Mouse (Mus musculus) midbrain, embryonic 11.5 days (tissue): ENCODE measurements around the gene Ugt1a9. TPM values are rescaled to one million over a fixed set of nuclear protein-coding genes. Genes with fewer than 3 reads are reported as not detected.
"Not testable (repeated sequence)": the region's sequence is repeated elsewhere in the genome, so short reads cannot be mapped to it uniquely, and the experiment has no call there.

ENCODE experiments used
- ATAC-seq: fragments of 200-750 bp; cut with Nextera tagmentation; 2 replicates; pipeline ENCODE4 v1.8.0; 2017; ENCODE audit warnings: moderate TSS enrichment, moderate library complexity; ENCODE audit not compliant: low FRiP score
- DNase-seq: peaks from one replicate; pipeline ENCODE4 v3.0.0; 2015; ENCODE audit warnings: low spot score; ENCODE audit errors: missing footprints
- H3K27ac ChIP-seq: fragments of 300-500 bp; sonication (generic); 2 replicates; pipeline ENCODE4 v1.5.1; 2014; ENCODE audit warnings: low read depth, low read length
- H3K27me3 ChIP-seq: fragments of 300-500 bp; sonication (generic); 2 replicates; pipeline ENCODE4 v1.6.1; 2014; ENCODE audit warnings: mild to moderate bottlenecking, low read length, moderate library complexity, mixed read lengths; ENCODE audit not compliant: control insufficient read depth, insufficient read depth
- H3K36me3 ChIP-seq: fragments of 300-500 bp; sonication (generic); 2 replicates; pipeline ENCODE4 v1.6.1; 2014; ENCODE audit warnings: mild to moderate bottlenecking, low read length, moderate library complexity, mixed read lengths; ENCODE audit not compliant: control insufficient read depth, insufficient read depth
- H3K4me1 ChIP-seq: fragments of 300-500 bp; sonication (generic); 2 replicates; pipeline ENCODE4 v1.6.1; 2014; ENCODE audit warnings: low read length; ENCODE audit not compliant: control insufficient read depth, insufficient read depth
- H3K4me2 ChIP-seq: fragments of 300-500 bp; sonication (generic); 2 replicates; pipeline ENCODE4 v1.6.1; 2014; ENCODE audit warnings: mild to moderate bottlenecking, moderate library complexity
- H3K4me3 ChIP-seq: fragments of 300-500 bp; sonication (generic); 2 replicates; pipeline ENCODE4 v1.5.1; 2014; ENCODE audit warnings: low read depth, low read length
- H3K9ac ChIP-seq: fragments of 300-500 bp; sonication (generic); 2 replicates; pipeline ENCODE4 v1.6.1; 2014; ENCODE audit warnings: low read length
- H3K9me3 ChIP-seq: fragments of 300-500 bp; sonication (generic); 2 replicates; pipeline ENCODE4 v1.6.1; 2016; ENCODE audit warnings: low read length; ENCODE audit not compliant: control insufficient read depth
- WGBS: fragments of 180-500 bp; shearing (Covaris S2); extraction: QIAGEN DNeasy Blood & Tissue Kit; methylation state at CpG from one replicate; pipeline ENCODE4 v1.1.7; 2014; 5-methylcytosine and 5-hydroxymethylcytosine counted together
- polyA plus RNA-seq: library from polyadenylated mRNA; unstranded; fragments of >200 nt; fragmentation: Nextera tagmentation; extraction: Ambion mirVana; gene quantifications from 2 replicates; pipeline ENCODE4 v1.2.1, GENCODE M21; 2014

Gene Ugt1a9
- polyA plus RNA-seq, 1 experiment from 2014 or later = not detected

- Histone ChIP-seq H3K9ac (no peak overlapping the region), H3K4me1 (no peaks in the 10 kb centered on the region), H3K36me3 (no peaks in the 10 kb centered on the region), H3K4me2 (no peak overlapping the region), H3K27ac (no peak overlapping the region), H3K27me3 (no peaks in the 10 kb centered on the region), H3K9me3 (peaks cover 36% of the 10 kb centered on the region), H3K4me3 (no peak overlapping the region)
- DNase-seq = peak; percentile 81
- 16% methylated on average over 1 of the region's 1 CpGs for WGBS
- no peak for ATAC-seq
Observed at GRCm38 (mm10) chr1:88219054-88219453, 148.5 kb downstream of the Ugt1a9 start.

GRCm38 (mm10) chr1:88220336-88220735 is 149.7 kb downstream of the Ugt1a9 start:
- no peaks in the 10 kb centered on the region for H3K4me1 ChIP-seq
- H3K36me3 ChIP-seq = no peaks in the 10 kb centered on the region
- H3K4me3 ChIP-seq = no peak overlapping the region
- peaks cover 26% of the 10 kb centered on the region for H3K9me3 ChIP-seq
- no peak for ATAC-seq
- DNase-seq = peak; percentile 85
- no peaks in the 10 kb centered on the region for H3K27me3 ChIP-seq
- H3K27ac ChIP-seq = no peak overlapping the region
- H3K4me2 ChIP-seq = no peak overlapping the region
- no peak overlapping the region for H3K9ac ChIP-seq

GRCm38 (mm10) chr1:88222216-88222615 is 151.6 kb downstream of the Ugt1a9 start:
- peak; percentile 80 for DNase-seq
- Histone ChIP-seq H3K4me2 (no peak overlapping the region), H3K4me1 (no peaks in the 10 kb centered on the region), H3K9ac (no peak overlapping the region), H3K36me3 (no peaks in the 10 kb centered on the region), H3K27me3 (no peaks in the 10 kb centered on the region), H3K4me3 (no peak overlapping the region), H3K9me3 (peaks cover 28% of the 10 kb centered on the region), H3K27ac (no peak overlapping the region)
- ATAC-seq = no peak
- WGBS = 54% methylated on average over 2 of the region's 2 CpGs

GRCm38 (mm10) chr1:88223011-88223515 is 152.5 kb downstream of the Ugt1a9 start:
- peaks cover 32% of the 10 kb centered on the region for H3K9me3 ChIP-seq
- not testable (repeated sequence) for ATAC-seq, H3K4me3 ChIP-seq, H3K4me1 ChIP-seq, H3K36me3 ChIP-seq, H3K27me3 ChIP-seq, H3K9ac ChIP-seq, H3K4me2 ChIP-seq, H3K27ac ChIP-seq
- peak; percentile 73 for DNase-seq

- no peak overlapping the region for H3K4me2 ChIP-seq
- H3K4me3 ChIP-seq = no peak overlapping the region
- ATAC-seq (no peak), DNase-seq (no peak)
- H3K27me3 ChIP-seq = no peaks in the 10 kb centered on the region
- no peaks in the 10 kb centered on the region for H3K36me3 ChIP-seq
- 61% methylated on average over 1 of the region's 1 CpGs for whole genome bisulfite sequencing
- no peaks in the 10 kb centered on the region for H3K4me1 ChIP-seq
- peaks cover 37% of the 10 kb centered on the region for H3K9me3 ChIP-seq
- no peak overlapping the region for H3K27ac ChIP-seq
- no peak overlapping the region for H3K9ac ChIP-seq
Observed at GRCm38 (mm10) chr1:88223591-88223990, 153.0 kb downstream of the Ugt1a9 start.

GRCm38 (mm10) chr1:88224029-88224776 is 153.6 kb downstream of the Ugt1a9 start:
- Histone ChIP-seq H3K36me3 (no peaks in the 10 kb centered on the region), H3K27me3 (no peaks in the 10 kb centered on the region), H3K9me3 (peaks cover 43% of the 10 kb centered on the region), H3K4me2 (no peak overlapping the region), H3K9ac (no peak overlapping the region), H3K4me1 (no peaks in the 10 kb centered on the region), H3K4me3 (no peak overlapping the region), H3K27ac (no peak overlapping the region)
- 68% methylated on average over 2 of the region's 2 CpGs for WGBS
- ATAC-seq = no peak
- DNase-seq = no peak

GRCm38 (mm10) chr1:88225301-88225700 is 154.7 kb downstream of the Ugt1a9 start:
- not testable (repeated sequence) for ATAC-seq, H3K36me3 ChIP-seq, H3K27me3 ChIP-seq, H3K4me1 ChIP-seq, DNase-seq, H3K4me2 ChIP-seq, H3K27ac ChIP-seq, H3K4me3 ChIP-seq, H3K9ac ChIP-seq
- H3K9me3 ChIP-seq = peaks cover 54% of the 10 kb centered on the region
- 44% methylated on average over 2 of the region's 2 CpGs for WGBS

- no peaks in the 10 kb centered on the region for H3K4me1 ChIP-seq
- no peaks in the 10 kb centered on the region for H3K27me3 ChIP-seq
- no peak overlapping the region for H3K9ac ChIP-seq
- no peak overlapping the region for H3K27ac ChIP-seq
- no peak overlapping the region for H3K4me3 ChIP-seq
- DNase-seq = no peak
- peaks cover 59% of the 10 kb centered on the region for H3K9me3 ChIP-seq
- no peak for ATAC-seq
- H3K4me2 ChIP-seq = no peak overlapping the region
- no peaks in the 10 kb centered on the region for H3K36me3 ChIP-seq
Observed at GRCm38 (mm10) chr1:88225741-88226140, 155.1 kb downstream of the Ugt1a9 start.

GRCm38 (mm10) chr1:88226670-88227379 is 156.2 kb downstream of the Ugt1a9 start, which contains the start of gene Mroh2a:
Gene Mroh2a (plus strand): TSS chr1:88226986.
- DNase-seq (no peak), ATAC-seq (no peak)
- Histone ChIP-seq H3K27ac (no peak within 1 kb of the TSS), H3K4me1 (no peaks in the 10 kb centered on the region), H3K36me3 (no peaks in the 10 kb centered on the region), H3K9me3 (peaks cover 69% of the 10 kb centered on the region), H3K4me2 (no peak within 1 kb of the TSS), H3K4me3 (no peak within 1 kb of the TSS), H3K27me3 (no peaks in the 10 kb centered on the region), H3K9ac (no peak within 1 kb of the TSS)
- WGBS = 51% methylated on average over 5 of the region's 5 CpGs
